Mouse (Mus musculus) lung, postnatal 0 days (tissue): ENCODE results near the gene Atp5c1. TPM values are rescaled to one million over a fixed set of nuclear protein-coding genes. Genes with fewer than 3 reads are reported as not detected.

Source experiments
- ATAC-seq: fragments of 200-750 bp; cut with Nextera tagmentation; 2 replicates; pipeline ENCODE4 v1.8.0; 2017; ENCODE audit warnings: moderate library complexity
- DNase-seq: peaks from one replicate; pipeline ENCODE4 v3.0.0-alpha.2; 2016; ENCODE audit warnings: low spot score
- H3K27ac ChIP-seq: fragments of 300-500 bp; sonication (generic); 2 replicates; pipeline ENCODE4 v1.5.1; 2014; ENCODE audit warnings: antibody characterized with exemption, mild to moderate bottlenecking, low read length, mixed read lengths
- H3K27me3 ChIP-seq: fragments of 300-500 bp; sonication (generic); replicated peaks from 2 replicates; pipeline ENCODE4 v1.6.1; 2014; ENCODE audit warnings: low read length, mixed read lengths; ENCODE audit not compliant: insufficient read depth
- H3K36me3 ChIP-seq: fragments of 300-500 bp; sonication (generic); 2 replicates; pipeline ENCODE4 v1.6.1; 2014; ENCODE audit warnings: low read length, mixed read lengths; ENCODE audit not compliant: insufficient read depth
- H3K4me1 ChIP-seq: fragments of 300-500 bp; sonication (generic); 2 replicates; pipeline ENCODE4 v1.6.1; 2014; ENCODE audit warnings: antibody characterized with exemption, low read depth, low read length, mixed read lengths; ENCODE audit not compliant: insufficient read depth
- H3K4me2 ChIP-seq: fragments of 300-500 bp; sonication (generic); replicated peaks from 2 replicates; pipeline ENCODE4 v1.6.1; 2014; ENCODE audit warnings: low read depth, mild to moderate bottlenecking, low read length, moderate library complexity, mixed read lengths
- H3K4me3 ChIP-seq: fragments of 300-500 bp; sonication (generic); 2 replicates; pipeline ENCODE4 v1.5.1; 2014; ENCODE audit warnings: low read depth, low read length
- H3K9ac ChIP-seq: fragments of 300-500 bp; sonication (generic); replicated peaks from 2 replicates; pipeline ENCODE4 v1.6.1; 2014; ENCODE audit warnings: low read depth, mild to moderate bottlenecking
- H3K9me3 ChIP-seq: fragments of 300-500 bp; sonication (generic); 2 replicates; pipeline ENCODE4 v1.6.1; 2016; ENCODE audit warnings: low read length, mixed read lengths
- CTCF ChIP-seq: IDR thresholded peaks from 2 replicates; pipeline ENCODE4 v1.5.1; 2016; ENCODE audit warnings: antibody characterized with exemption, mild to moderate bottlenecking
- EP300 ChIP-seq: IDR thresholded peaks from 2 replicates; pipeline ENCODE4 v1.6.1; 2016; ENCODE audit warnings: antibody characterized with exemption, mild to moderate bottlenecking, control low read depth
- WGBS: fragments of 180-500 bp; shearing (Covaris S2); extraction: QIAGEN DNeasy Blood & Tissue Kit; methylation state at CpG from one replicate; pipeline ENCODE4 v1.1.7; 2014; 5-methylcytosine and 5-hydroxymethylcytosine counted together
- polyA plus RNA-seq: library from polyadenylated mRNA; unstranded; fragments of >200 nt; fragmentation: Nextera tagmentation; extraction: Ambion mirVana; gene quantifications from 2 replicates; pipeline ENCODE4 v1.2.1, GENCODE M21; 2015

The Atp5c1 gene
- polyA plus RNA-seq, 1 experiment from 2014 or later, result 352 TPM

DNA sequence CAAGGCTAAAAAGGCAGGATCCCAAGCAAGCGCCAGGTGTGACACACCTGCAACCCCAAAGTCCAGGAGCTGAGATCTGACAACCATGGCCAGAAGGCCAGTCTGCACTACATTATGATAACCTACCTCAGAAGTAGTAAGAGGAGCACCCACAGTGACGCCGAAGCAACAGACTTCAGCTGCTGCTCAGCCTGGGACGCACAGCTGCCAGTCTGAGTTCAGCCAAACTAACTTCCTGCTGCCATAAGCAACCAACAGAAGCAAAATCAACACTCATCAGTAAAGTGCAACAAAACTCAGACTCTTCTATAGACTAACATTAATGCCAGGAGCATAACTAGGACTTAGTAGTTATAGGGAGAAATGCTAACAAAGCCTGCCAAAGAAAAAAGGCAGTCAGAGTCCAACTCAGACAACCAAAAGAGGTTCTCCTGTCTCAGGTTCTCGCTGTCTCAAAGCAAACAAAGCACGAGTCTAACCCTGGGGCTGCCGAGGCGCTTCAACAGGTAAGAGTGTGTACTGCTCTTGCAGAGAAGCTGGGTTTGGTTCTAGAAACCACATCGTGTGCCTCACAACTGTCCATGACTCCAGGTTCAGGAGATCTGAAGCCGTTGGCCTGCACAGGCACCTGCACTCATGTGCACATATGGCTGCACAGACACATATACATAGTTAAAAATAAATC lies 65.2 kb downstream of the Atp5c1 start:
- Histone ChIP-seq H3K36me3 (no peaks in the 10 kb centered on the region), H3K4me3 (no peak overlapping the region), H3K9me3 (no peaks in the 10 kb centered on the region), H3K27me3 (no peaks in the 10 kb centered on the region), H3K27ac (no peak overlapping the region), H3K9ac (no peak overlapping the region), H3K4me1 (no peaks in the 10 kb centered on the region), H3K4me2 (no peak overlapping the region)
- ATAC-seq, result no peak
- 70% methylated on average over 10 of the region's 10 CpGs for WGBS
- TF ChIP-seq CTCF, result no peak
- no peak for TF ChIP-seq EP300
- no peak for DNase-seq

DNA sequence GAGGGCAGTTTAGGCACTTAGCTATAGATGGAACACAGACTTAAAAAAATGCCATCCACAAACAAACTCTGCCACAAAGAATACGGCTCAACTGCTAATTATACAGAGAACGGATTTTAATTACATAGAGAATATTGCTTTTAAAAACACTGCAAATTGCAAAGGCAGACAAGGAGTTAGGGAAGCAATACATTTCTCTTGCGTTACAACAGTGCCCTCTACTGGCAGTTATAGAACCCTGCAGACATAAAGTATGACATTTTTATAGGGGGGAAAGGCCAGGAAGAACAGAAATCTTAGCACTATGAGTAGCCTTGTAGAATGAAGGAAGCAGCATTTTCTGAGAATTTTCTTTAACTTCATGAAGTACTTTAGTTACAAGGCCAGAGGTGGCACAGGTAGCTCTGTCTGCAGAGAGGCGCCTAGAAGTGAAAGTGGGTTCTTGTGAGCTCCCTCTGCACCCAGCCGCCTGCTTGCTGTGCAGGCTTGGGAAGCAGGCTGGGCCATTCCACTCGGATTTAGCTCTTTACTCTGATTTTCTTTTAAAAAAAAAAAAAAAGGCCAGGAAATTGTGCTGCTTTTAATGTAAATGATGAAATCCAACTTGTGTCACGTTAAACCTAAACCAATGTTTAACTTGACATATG lies 69.9 kb downstream of the Atp5c1 start:
- ATAC-seq, result peak; percentile 35; the same call in 1 of the 2 replicates

DNA sequence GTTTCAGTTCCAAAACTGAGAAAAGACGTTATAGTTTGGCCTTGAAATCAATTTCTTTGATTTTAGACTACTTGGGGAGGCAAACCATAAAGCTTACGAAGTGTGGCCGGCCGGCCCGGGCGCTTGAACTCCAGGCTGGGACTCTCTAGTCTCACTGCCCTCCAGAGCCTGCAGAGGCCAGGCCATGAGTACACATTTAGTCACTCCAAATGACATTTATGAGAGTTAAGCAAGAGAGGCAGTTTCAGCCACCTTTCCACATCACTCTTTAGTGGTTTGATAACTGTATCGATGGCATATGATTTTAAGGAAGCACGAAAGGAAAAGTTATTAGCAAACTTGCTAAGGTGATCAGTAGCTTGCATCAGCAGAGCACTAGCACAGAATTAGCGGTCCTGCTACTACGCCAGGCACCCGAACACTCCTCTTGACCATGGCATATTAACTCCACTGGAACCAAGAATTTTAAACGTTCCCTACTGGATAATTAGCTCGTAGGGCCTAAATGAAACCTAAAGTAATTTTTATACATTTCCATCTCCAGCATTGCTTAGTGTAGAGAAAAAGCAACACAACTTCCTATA lies 70.5 kb downstream of the Atp5c1 start:
- no peaks in the 10 kb centered on the region for H3K9me3 ChIP-seq
- DNase-seq (no peak), ATAC-seq (no peak)
- no peaks in the 10 kb centered on the region for H3K4me1 ChIP-seq
- H3K36me3 ChIP-seq, result no peaks in the 10 kb centered on the region
- no peak overlapping the region for H3K4me2 ChIP-seq
- no peak overlapping the region for H3K9ac ChIP-seq
- no peak overlapping the region for H3K4me3 ChIP-seq
- no peak overlapping the region for H3K27ac ChIP-seq
- WGBS, result 83% methylated on average over 13 of the region's 13 CpGs
- H3K27me3 ChIP-seq, result no peaks in the 10 kb centered on the region
- no peak for TF ChIP-seq EP300
- TF ChIP-seq CTCF, result no peak

More for the DNA sequence above, 69.9 kb downstream of the Atp5c1 start:
- Histone ChIP-seq H3K4me2 (no peak overlapping the region), H3K4me1 (no peaks in the 10 kb centered on the region), H3K27ac (no peak overlapping the region), H3K9me3 (no peaks in the 10 kb centered on the region), H3K9ac (no peak overlapping the region), H3K27me3 (no peaks in the 10 kb centered on the region), H3K4me3 (no peak overlapping the region), H3K36me3 (no peaks in the 10 kb centered on the region)
- WGBS, result 40% methylated on average over 7 of the region's 7 CpGs
- peak; percentile 80 for DNase-seq
- no peak for TF ChIP-seq EP300
- peak; percentile 90 for TF ChIP-seq CTCF

DNA sequence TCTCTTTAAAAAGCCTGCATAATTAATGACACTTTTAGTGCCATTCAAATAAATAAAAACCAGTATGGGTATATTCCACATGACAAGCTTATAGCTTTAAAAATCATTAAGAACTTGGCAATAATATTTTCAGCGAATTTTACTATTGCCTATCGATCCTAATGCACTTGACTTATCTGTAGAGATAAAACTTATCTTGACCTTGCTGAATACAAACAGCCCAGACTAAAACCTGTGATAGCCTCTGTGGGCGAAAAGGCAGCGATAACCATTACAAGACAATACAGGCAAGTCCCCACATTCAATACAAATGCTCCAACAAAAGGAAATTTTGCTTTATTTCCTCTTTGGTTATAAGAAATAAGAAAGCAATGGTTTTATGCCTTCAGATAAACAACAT lies 71.7 kb downstream of the Atp5c1 start:
- WGBS, result 76% methylated on average over 4 of the region's 4 CpGs

More for the DNA sequence above, 71.7 kb downstream of the Atp5c1 start:
- Histone ChIP-seq H3K9me3 (no peaks in the 10 kb centered on the region), H3K27me3 (no peaks in the 10 kb centered on the region), H3K4me2 (no peak overlapping the region), H3K4me1 (no peaks in the 10 kb centered on the region), H3K36me3 (no peaks in the 10 kb centered on the region), H3K4me3 (no peak overlapping the region), H3K9ac (no peak overlapping the region), H3K27ac (no peak overlapping the region)
- TF ChIP-seq CTCF (no peak), EP300 (no peak)
- DNase-seq, result no peak
- no peak for ATAC-seq

Other genes starting within 250 kb of the Atp5c1 start
- gene 4930412O13Rik, start 199.3 kb downstream of the Atp5c1 start, polyA plus RNA-seq, result not detected in 2 replicates
- gene 9230102O04Rik, start 191.0 kb downstream of the Atp5c1 start, polyA plus RNA-seq, result not detected in 2 replicates
- gene Gata3, start 190.5 kb downstream of the Atp5c1 start, polyA plus RNA-seq, result 2.4 and 2.7 TPM in 2 replicates
- gene Taf3, start 31.9 kb downstream of the Atp5c1 start, polyA plus RNA-seq, result 7.5 and 8.4 TPM in 2 replicates
- gene Kin, start 83 bp upstream of the Atp5c1 start, polyA plus RNA-seq, result 21.2 and 24.0 TPM in 2 replicates
- gene Itih2, start 50.9 kb upstream of the Atp5c1 start, polyA plus RNA-seq, result 1.6 and 1.7 TPM in 2 replicates
- 3.0 and 4.0 TPM in 2 replicates for gene Itih5, start 73.1 kb upstream of the Atp5c1 start, polyA plus RNA-seq